Comparison of ENCODE assay signal across 8 mouse cellular contexts in the genomic region with DNA sequence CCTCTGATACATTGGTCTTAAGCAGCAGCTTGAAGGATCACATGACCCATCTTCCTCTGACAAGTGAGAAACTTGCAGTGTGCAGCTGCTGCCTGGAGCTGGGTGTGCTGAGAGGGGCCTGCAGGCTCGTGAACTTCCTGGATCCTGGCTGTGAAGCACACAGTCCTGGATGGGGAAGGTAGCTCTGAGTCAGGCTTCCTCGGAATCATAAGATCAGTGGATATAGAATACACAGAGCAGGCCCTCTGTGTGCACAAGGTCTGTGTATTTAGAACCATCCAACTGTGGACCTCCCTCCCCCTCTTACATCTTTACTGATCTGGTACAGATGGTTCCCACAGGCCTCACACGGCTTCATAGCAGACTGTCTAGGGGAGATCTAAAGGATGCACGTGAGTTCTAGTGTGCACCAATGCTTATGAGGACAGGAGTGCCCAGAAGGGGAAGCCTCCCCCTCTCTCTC.
DNase-seq lines count a peak whose midpoint lies in the region; ATAC-seq lines count a peak whose summit lies in the region.

No protein-coding gene starts in this region.

- no peak overlapping the region for H3K4me2 ChIP-seq in hindbrain, embryonic 13.5 days

- no peaks in the 10 kb centered on the region for H3K36me3 ChIP-seq in hindbrain, embryonic 13.5 days

- 10% methylated on average over 4 of the region's 4 CpGs for WGBS in hindbrain, embryonic 13.5 days

- H3K9ac ChIP-seq in hindbrain, embryonic 13.5 days = peak overlapping the region; percentile 51; the same call in 1 of the 2 replicates

- H3K4me1 ChIP-seq in hindbrain, embryonic 13.5 days (replicated peaks) = peaks cover 36% of the 10 kb centered on the region

- no peak overlapping the region for H3K4me3 ChIP-seq in hindbrain, embryonic 13.5 days

- ATAC-seq in hindbrain, embryonic 13.5 days (ENCODE audit: low FRiP score) = no peak; the same call in 1 of the 2 replicates

- no peaks in the 10 kb centered on the region for H3K9me3 ChIP-seq in hindbrain, embryonic 13.5 days

- DNase-seq in frontal cortex, postnatal 36 days (ENCODE audit: low spot score in 2 of 2) = peak; percentile 38 to 60
- no peak for DNase-seq in frontal cortex, postnatal 25 days (ENCODE audit: low spot score in 2 of 2)
- peak; percentile 79 for DNase-seq in brain, adult 2 months (ENCODE audit: low read depth, low spot score)
- peak; percentile 7 to 35 for DNase-seq in natural killer cell, adult 2 months (ENCODE audit: low spot score in 2 of 2)
- no peak for DNase-seq in cerebellum, adult 11 months
- DNase-seq in spleen, postnatal 14 days (ENCODE audit: low spot score in 2 of 2) = no peak
- DNase-seq in spleen, postnatal 10 days (ENCODE audit: low spot score in 2 of 2) = no peak

- peak overlapping the region; percentile 75 for H3K27ac ChIP-seq in hindbrain, embryonic 13.5 days

- no peaks in the 10 kb centered on the region for H3K27me3 ChIP-seq in hindbrain, embryonic 13.5 days

Comparison
In these comparisons a context has a peak if more than half of its experiments do, and no peak if none do; other contexts are left out.
1. DNase-seq: peak in frontal cortex, postnatal 36 days (2 of 2), brain, adult 2 months (single experiment) and natural killer cell, adult 2 months (2 of 2); none in frontal cortex, postnatal 25 days (0 of 2), cerebellum, adult 11 months (single experiment), spleen, postnatal 14 days (0 of 2) and spleen, postnatal 10 days (0 of 2).